In genomic region chr17:56337190-56337589, GRCm38 (mm10) we compare ENCODE assay signal across 8 mouse cellular contexts. TPM values are rescaled to one million over a fixed set of nuclear protein-coding genes. Genes with fewer than 3 reads are reported as not detected.
DNase-seq lines count a peak whose midpoint lies in the region; ATAC-seq and TF ChIP-seq lines count a peak whose summit lies in the region.
"Had no signal": no experiment of that assay in that cellular context is flagged by ENCODE, and none has a peak within 500 bp of the region (broad histone marks: within the 10 kb centered on the region; RNA-seq: fewer than 3 reads in every experiment).

No protein-coding gene starts in this region.

- TF ChIP-seq CTCF in testis, adult 2 months (IDR thresholded peaks at IDR 0.05; ENCODE audit: control insufficient read depth, insufficient read depth, insufficient replicate concordance, low read depth, low read length) = peak; percentile 14; the same call in 1 of the 2 replicates

- no peak overlapping the region for H3K4me3 ChIP-seq in testis, adult 2 months (ENCODE audit: control insufficient read depth, low read depth, low read length)
- H3K4me3 ChIP-seq in embryonic facial prominence, embryonic 10.5 days = no peak overlapping the region
- no peak overlapping the region for H3K4me3 ChIP-seq in liver, embryonic 12.5 days

- DNase-seq in testis, postnatal 10 days (ENCODE audit: low spot score) = no peak
- DNase-seq in adrenal gland, adult 2 months = peak; percentile 66
- peak; percentile 50 for DNase-seq in embryonic facial prominence, embryonic 10.5 days (ENCODE audit: low spot score)
- peak; percentile 22 for DNase-seq in retina, adult 2 months (ENCODE audit: low read depth, low spot score)

- H3K9me3 ChIP-seq in embryonic facial prominence, embryonic 10.5 days = no peaks in the 10 kb centered on the region
- H3K9me3 ChIP-seq in liver, embryonic 12.5 days (replicated peaks) = no peaks in the 10 kb centered on the region

- no peak overlapping the region for H3K4me2 ChIP-seq in liver, embryonic 12.5 days

- peak; percentile 63 to 68 for ATAC-seq in hematopoietic stem cell, adult 5-6 weeks (replicated peaks in 1 of 2; ENCODE audit: insufficient read depth in 1 of 2, low FRiP score in 2 of 2, low TSS enrichment in 1 of 2, low read depth in 1 of 2, poor library complexity in 2 of 2, severe bottlenecking in 2 of 2)
- ATAC-seq in liver, embryonic 12.5 days = 0 out of 2 replicates have a peak, but pooled peaks have one; percentile 22

- H3K36me3 ChIP-seq in testis, adult 2 months (ENCODE audit: control insufficient read depth, insufficient read depth, low read length) = no peaks in the 10 kb centered on the region
- H3K36me3 ChIP-seq in embryonic facial prominence, embryonic 10.5 days (replicated peaks) = peaks cover 16% of the 10 kb centered on the region
- H3K36me3 ChIP-seq in liver, embryonic 12.5 days = no peaks in the 10 kb centered on the region; the same call in 1 of the 2 replicates

- no peak for TF ChIP-seq POLR2A in testis, adult 2 months (IDR thresholded peaks at IDR 0.05; ENCODE audit: control insufficient read depth, low read depth, low read length)

- no peaks in the 10 kb centered on the region for H3K27me3 ChIP-seq in testis, adult 2 months (ENCODE audit: control insufficient read depth, insufficient read depth, low read length)
- no peaks in the 10 kb centered on the region for H3K27me3 ChIP-seq in embryonic facial prominence, embryonic 10.5 days (replicated peaks; ENCODE audit: low read depth, poor library complexity, severe bottlenecking)
- no peaks in the 10 kb centered on the region for H3K27me3 ChIP-seq in liver, embryonic 12.5 days (replicated peaks)

- no peak overlapping the region for H3K9ac ChIP-seq in liver, embryonic 12.5 days

- no peak overlapping the region for H3K27ac ChIP-seq in testis, adult 2 months (ENCODE audit: control insufficient read depth, insufficient read depth, low read depth, low read length)
- no peak overlapping the region for H3K27ac ChIP-seq in embryonic facial prominence, embryonic 10.5 days (replicated peaks)
- H3K27ac ChIP-seq in liver, embryonic 12.5 days = no peak overlapping the region

- WGBS in embryonic facial prominence, embryonic 10.5 days = 73% methylated on average over 4 of the region's 4 CpGs
- WGBS in liver, embryonic 12.5 days (ENCODE audit: insufficient replicate concordance) = 29% methylated on average over 4 of the region's 4 CpGs

- peaks cover 3% of the 10 kb centered on the region; the same call in 1 of the 2 replicates for H3K4me1 ChIP-seq in testis, adult 2 months (ENCODE audit: control insufficient read depth, insufficient read depth, low read length)
- peaks cover 9% of the 10 kb centered on the region; the same call in 1 of the 2 replicates for H3K4me1 ChIP-seq in embryonic facial prominence, embryonic 10.5 days
- H3K4me1 ChIP-seq in liver, embryonic 12.5 days = peaks cover 62% of the 10 kb centered on the region

RNA-seq across cellular contexts. Expression of gene Kdm4b, which starts 11.3 kb away (rescaled TPM):
- polyA plus RNA-seq in testis, adult 2 months (2012; rRNA removed) = 20.0 and 21.9 TPM in 2 replicates
- 10 to 100 TPM; 37.6 to 37.8 TPM for total RNA-seq in adrenal gland, adult 2 months (2021)
- 53.7 and 56.4 TPM in 2 replicates for polyA plus RNA-seq in adrenal gland, adult 2 months (2012; rRNA removed)
- 46.2 and 46.8 TPM in 2 replicates for polyA plus RNA-seq in embryonic facial prominence, embryonic 10.5 days (2016; fragmentation: Nextera tagmentation; extraction: Ambion mirVana)
- total RNA-seq in hematopoietic stem cell, adult 5-6 weeks (2017) = 12.1 and 13.6 TPM in 2 replicates
- 13.6 and 13.9 TPM in 2 replicates for polyA plus RNA-seq in liver, embryonic 12.5 days (2016; fragmentation: Nextera tagmentation; extraction: Ambion mirVana)

RNA-seq across cellular contexts. Expression of gene Uhrf1, which starts 34.1 kb away (rescaled TPM):
- polyA plus RNA-seq in testis, adult 2 months (2012; rRNA removed) = 41.1 and 43.1 TPM in 2 replicates
- total RNA-seq in adrenal gland, adult 2 months (2021) = 1 to 10 TPM; 3.1 to 3.5 TPM
- 2.7 and 3.0 TPM in 2 replicates for polyA plus RNA-seq in adrenal gland, adult 2 months (2012; rRNA removed)
- 279 and 301 TPM in 2 replicates for polyA plus RNA-seq in embryonic facial prominence, embryonic 10.5 days (2016; fragmentation: Nextera tagmentation; extraction: Ambion mirVana)
- total RNA-seq in hematopoietic stem cell, adult 5-6 weeks (2017) = 116 and 147 TPM in 2 replicates
- polyA plus RNA-seq in liver, embryonic 12.5 days (2016; fragmentation: Nextera tagmentation; extraction: Ambion mirVana) = 153 and 154 TPM in 2 replicates

RNA-seq across cellular contexts. Expression of gene Arrdc5, which starts 37.1 kb away (rescaled TPM):
- 274 and 296 TPM in 2 replicates for polyA plus RNA-seq in testis, adult 2 months (2012; rRNA removed)
- not detected for total RNA-seq in adrenal gland, adult 2 months (2021)
- not detected in 2 replicates for polyA plus RNA-seq in adrenal gland, adult 2 months (2012; rRNA removed)
- polyA plus RNA-seq in embryonic facial prominence, embryonic 10.5 days (2016; fragmentation: Nextera tagmentation; extraction: Ambion mirVana) = not detected in 2 replicates
- not detected in 2 replicates for total RNA-seq in hematopoietic stem cell, adult 5-6 weeks (2017)
- polyA plus RNA-seq in liver, embryonic 12.5 days (2016; fragmentation: Nextera tagmentation; extraction: Ambion mirVana) = not detected in 2 replicates
- polyA plus RNA-seq: neural tube, embryonic 14.5 days had no signal

RNA-seq across cellular contexts. Expression of gene Plin3, which starts 44.5 kb away (rescaled TPM):
- 21.9 and 22.3 TPM in 2 replicates for polyA plus RNA-seq in testis, adult 2 months (2012; rRNA removed)
- total RNA-seq in adrenal gland, adult 2 months (2021) = 100 to 1,000 TPM in 1 of 2 experiments, 10 to 100 TPM in 1; 65.9 to 101 TPM
- polyA plus RNA-seq in adrenal gland, adult 2 months (2012; rRNA removed) = 43.9 and 51.8 TPM in 2 replicates
- 67.7 and 72.2 TPM in 2 replicates for polyA plus RNA-seq in embryonic facial prominence, embryonic 10.5 days (2016; fragmentation: Nextera tagmentation; extraction: Ambion mirVana)
- 17.1 and 23.8 TPM in 2 replicates for total RNA-seq in hematopoietic stem cell, adult 5-6 weeks (2017)
- 28.3 and 30.2 TPM in 2 replicates for polyA plus RNA-seq in liver, embryonic 12.5 days (2016; fragmentation: Nextera tagmentation; extraction: Ambion mirVana)

Comparison
In these comparisons a context has a peak if more than half of its experiments do, and no peak if none do; other contexts are left out.
1. RNA of gene Uhrf1, which starts 34.1 kb away (polyA plus RNA-seq): 279 to 301 TPM in embryonic facial prominence, embryonic 10.5 days, 153 to 154 TPM in liver, embryonic 12.5 days and 41.1 to 43.1 TPM in testis, adult 2 months; 2.7 to 3.0 TPM in adrenal gland, adult 2 months; every median in the first group is over 10 times any median in the second.
2. RNA of gene Arrdc5, which starts 37.1 kb away (polyA plus RNA-seq): 274 to 296 TPM in testis, adult 2 months; not detected in adrenal gland, adult 2 months, not detected in embryonic facial prominence, embryonic 10.5 days and not detected in liver, embryonic 12.5 days; every median in the first group is over 100 times any median in the second.